Mouse (Mus musculus) ES-CJ7 (cell line): ENCODE data around the gene Rreb1.
A peak's percentile ranks its signal among the peaks of the same experiment; 100 is the strongest.

ENCODE experiments used
- DNase-seq: peaks from one replicate; pipeline ENCODE4 v3.0.0; 2011; ENCODE audit warnings: low read depth, low spot score

Gene Rreb1

GRCm38 (mm10) chr13:37778147-37778593 lies at the start of gene Rreb1:
Gene Rreb1 (plus strand): TSS chr13:37778400.
- DNase-seq, result peak; percentile 28

- no peak for DNase-seq
Observed at GRCm38 (mm10) chr13:37728551-37728950, 49.6 kb upstream of the Rreb1 start.

- no peak for DNase-seq
Observed at GRCm38 (mm10) chr13:37731914-37732693, 46.1 kb upstream of the Rreb1 start.

- DNase-seq, result peak; percentile 20
Observed at GRCm38 (mm10) chr13:37734501-37734900, 43.7 kb upstream of the Rreb1 start.

GRCm38 (mm10) chr13:37740111-37740510 lies 38.1 kb upstream of the Rreb1 start:
- no peak for DNase-seq

GRCm38 (mm10) chr13:37740752-37741151 lies 37.4 kb upstream of the Rreb1 start:
- DNase-seq, result no peak

- DNase-seq, result no peak
Observed at GRCm38 (mm10) chr13:37742248-37742647, 36.0 kb upstream of the Rreb1 start.

GRCm38 (mm10) chr13:37747504-37747903 lies 30.7 kb upstream of the Rreb1 start:
- peak; percentile 18 for DNase-seq

GRCm38 (mm10) chr13:37749485-37749884 lies 28.7 kb upstream of the Rreb1 start:
- peak; percentile 75 for DNase-seq

- DNase-seq, result peak; percentile 65
Observed at GRCm38 (mm10) chr13:37751154-37751950, 26.8 kb upstream of the Rreb1 start.

GRCm38 (mm10) chr13:37759341-37760012 lies 18.7 kb upstream of the Rreb1 start:
- no peak for DNase-seq

- no peak for DNase-seq
Observed at GRCm38 (mm10) chr13:37760013-37760342, 18.2 kb upstream of the Rreb1 start.

- DNase-seq, result no peak
Observed at GRCm38 (mm10) chr13:37760373-37760772, 17.8 kb upstream of the Rreb1 start.

GRCm38 (mm10) chr13:37760957-37761941 lies 17.0 kb upstream of the Rreb1 start:
- DNase-seq, result no peak

- DNase-seq, result no peak
Observed at GRCm38 (mm10) chr13:37763800-37764407, 14.3 kb upstream of the Rreb1 start.

- no peak for DNase-seq
Observed at GRCm38 (mm10) chr13:37769777-37770176, 8.4 kb upstream of the Rreb1 start.

- peak; percentile 88 for DNase-seq
Observed at GRCm38 (mm10) chr13:37773476-37773875, 4.7 kb upstream of the Rreb1 start.

- DNase-seq, result no peak
Observed at GRCm38 (mm10) chr13:37776675-37777074, 1.5 kb upstream of the Rreb1 start.

GRCm38 (mm10) chr13:37777351-37778146 lies 651 bp upstream of the Rreb1 start:
- peak; percentile 36 for DNase-seq
